Mouse (Mus musculus) liver, embryonic 14.5 days (tissue): ENCODE measurements at regions not wholly inside any gene's neighbourhood (a gene's known extent, or its start where the extent isn't known, plus 50 kb on each side); places are given as distances from the start of the nearest gene placed in this dataset.

ENCODE experiments used
- CTCF ChIP-seq: IDR thresholded peaks from 2 replicates; pipeline ENCODE4 v1.5.1; 2016; ENCODE audit warnings: antibody characterized with exemption, low read depth, control low read depth
- EP300 ChIP-seq: IDR thresholded peaks from 2 replicates; pipeline ENCODE4 v1.6.1; 2016; ENCODE audit warnings: antibody characterized with exemption, low read depth

DNA sequence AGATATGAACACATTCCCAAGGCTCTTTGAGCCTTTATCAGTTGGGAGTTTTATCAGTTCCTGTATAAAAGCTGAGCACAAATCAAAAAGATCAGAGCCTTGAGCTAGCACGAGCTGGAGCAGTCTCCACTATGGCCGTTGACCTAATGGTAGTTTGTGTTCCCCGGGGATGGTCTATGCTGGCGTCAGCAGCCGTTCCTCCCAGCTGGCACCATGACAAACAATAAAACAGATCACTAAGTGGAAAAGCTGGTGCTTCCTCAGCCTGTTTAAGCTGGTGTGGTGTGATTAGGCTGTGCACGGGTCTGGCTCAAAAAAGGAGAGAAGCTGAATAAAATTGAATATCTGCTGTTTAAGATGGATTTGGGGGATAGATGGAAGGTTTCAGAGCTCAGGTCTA is 107.4 kb upstream of the Nsun2 start:
- TF ChIP-seq CTCF = no peak
- no peak for TF ChIP-seq EP300
